In the genomic region with DNA sequence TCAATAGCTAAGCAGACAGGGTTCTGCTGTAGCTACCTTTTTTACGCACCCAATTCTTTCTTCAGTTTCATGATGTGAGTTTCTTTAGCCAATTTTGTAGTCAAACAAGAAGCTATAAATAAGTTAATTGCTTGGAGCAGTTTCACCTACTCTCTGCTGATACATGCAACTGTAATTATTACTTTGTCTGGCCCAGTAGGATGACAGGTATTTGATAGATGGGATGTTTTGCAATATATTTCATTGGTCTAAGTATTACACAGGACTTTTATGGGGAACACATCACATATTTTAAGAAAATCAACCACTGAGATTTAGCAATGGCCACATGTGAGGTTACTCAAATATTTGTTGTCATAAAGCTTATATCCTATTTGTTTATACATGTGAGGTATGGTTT, we compare ENCODE assay signal across 17 mouse cellular contexts.
"Had no signal": no experiment of that assay in that cellular context is flagged by ENCODE, and none has a peak within 500 bp of the region (broad histone marks: within the 10 kb centered on the region; RNA-seq: fewer than 3 reads in every experiment).

No protein-coding gene starts in this region.

- H3K4me1 ChIP-seq: midbrain, embryonic 10.5 days; midbrain, embryonic 13.5 days; midbrain, embryonic 15.5 days; neural tube, embryonic 13.5 days; neural tube, embryonic 15.5 days had no signal

- H3K36me3 ChIP-seq: midbrain, embryonic 10.5 days; midbrain, embryonic 13.5 days; midbrain, embryonic 15.5 days; neural tube, embryonic 13.5 days; neural tube, embryonic 15.5 days had no signal

- H3K4me2 ChIP-seq: lung, embryonic 14.5 days; midbrain, embryonic 13.5 days; midbrain, embryonic 15.5 days; neural tube, embryonic 13.5 days; neural tube, embryonic 15.5 days had no signal

- H3K9ac ChIP-seq: lung, embryonic 14.5 days; midbrain, embryonic 13.5 days; midbrain, embryonic 15.5 days; neural tube, embryonic 13.5 days; neural tube, embryonic 15.5 days had no signal

- H3K27ac ChIP-seq: midbrain, embryonic 10.5 days; midbrain, embryonic 13.5 days; midbrain, embryonic 15.5 days; neural tube, embryonic 13.5 days; neural tube, embryonic 15.5 days had no signal

- DNase-seq: lung, adult 18-20 months; lung, embryonic 14.5 days; lung, postnatal 10 days; lung, postnatal 4 days; retina, postnatal 1 day; right cerebral cortex, postnatal 25 days; right cerebral cortex, postnatal 4 days; spleen, adult 18-20 months; thymus, adult 18-20 months; thymus, postnatal 14 days; thymus, postnatal 36 days had no signal

- H3K4me3 ChIP-seq: midbrain, embryonic 10.5 days; midbrain, embryonic 13.5 days; midbrain, embryonic 15.5 days; myocyte; neural tube, embryonic 13.5 days; neural tube, embryonic 15.5 days had no signal

- H3K27me3 ChIP-seq: midbrain, embryonic 13.5 days; midbrain, embryonic 15.5 days; neural tube, embryonic 13.5 days; neural tube, embryonic 15.5 days had no signal

- H3K9me3 ChIP-seq: midbrain, embryonic 10.5 days; midbrain, embryonic 13.5 days; midbrain, embryonic 15.5 days; neural tube, embryonic 13.5 days; neural tube, embryonic 15.5 days had no signal

- ATAC-seq: midbrain, embryonic 13.5 days; midbrain, embryonic 15.5 days had no signal
